Mouse (Mus musculus) adrenal gland, adult 8-10 months (tissue): ENCODE results near the gene Olfr301. TPM values are rescaled to one million over a fixed set of nuclear protein-coding genes. Genes with fewer than 3 reads are reported as not detected.

Experiments
- DNase-seq: peaks from one replicate; pipeline ENCODE4 v3.0.0; 2022
- total RNA-seq, 4 experiments: library from RNA; stranded (reverse); gene quantifications; 2 replicates each; pipeline ENCODE4 v1.2.4; 2022

Olfr301 gene
- total RNA-seq, result not detected

DNA sequence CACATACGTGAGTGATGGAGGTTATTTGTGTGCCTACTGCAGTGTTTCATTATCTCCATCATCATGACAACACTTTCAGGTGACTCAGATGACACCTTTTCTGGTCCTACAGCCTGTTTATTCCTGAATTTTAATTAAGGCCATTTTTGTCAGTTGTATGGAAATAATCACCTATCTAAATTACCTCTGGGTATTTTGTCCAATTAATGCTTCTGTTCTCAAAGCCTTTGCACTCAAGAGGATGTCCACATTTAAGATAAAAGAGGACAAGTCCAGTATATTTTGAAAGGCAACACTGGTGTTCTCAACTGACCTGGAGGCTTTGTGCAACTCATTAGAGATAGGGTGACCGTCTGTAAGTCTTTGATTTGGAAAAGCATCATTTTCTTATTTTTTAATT lies at the start of gene Olfr301:
Gene Olfr301 (plus strand): TSS at position 301 of the 400 bp plus-strand sequence.
- DNase-seq, result no peak

DNA sequence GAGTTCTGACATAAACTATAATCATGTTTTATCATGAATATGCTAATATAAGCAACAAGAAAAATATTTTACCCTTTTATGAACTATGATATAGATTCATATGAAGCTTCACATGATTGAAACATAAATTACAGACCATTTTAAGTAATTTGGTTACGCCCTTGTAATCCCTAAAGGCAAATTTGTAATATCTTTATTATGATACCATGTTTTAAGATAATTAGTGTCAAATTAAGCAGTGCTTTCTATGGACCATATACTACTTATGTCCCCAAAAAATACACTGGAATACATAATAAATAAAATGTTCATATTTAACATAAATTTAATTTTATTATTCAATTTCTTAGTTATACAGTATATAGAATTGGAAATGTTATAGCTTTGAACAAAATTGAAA lies 36.8 kb upstream of the Olfr301 start, which contains the start of gene Olfr305:
Gene Olfr305 (minus strand): TSS at position 101 of the 400 bp plus-strand sequence.
- no peak for DNase-seq

DNA sequence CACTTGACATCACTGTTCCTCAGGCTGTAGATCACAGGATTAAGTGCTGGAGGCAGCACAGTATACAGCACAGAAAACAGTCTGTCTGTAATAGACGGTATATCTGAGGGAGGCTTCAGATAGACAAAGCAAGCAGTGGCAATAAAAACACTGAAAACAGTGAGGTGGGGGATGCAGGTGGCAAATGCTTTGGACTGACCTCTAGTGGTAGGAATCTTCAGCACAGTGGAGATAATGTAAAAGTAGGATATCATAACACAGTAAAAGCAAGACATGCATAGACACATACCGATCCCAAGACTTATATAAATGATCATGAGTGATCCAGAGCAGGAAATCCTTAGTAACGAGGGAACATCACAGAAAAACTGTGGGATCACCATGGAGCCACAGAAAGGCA lies 17.9 kb upstream of the Olfr301 start:
- DNase-seq, result no peak

GRCm38 (mm10) chr7:86386558-86386957 lies 17.1 kb upstream of the Olfr301 start, which contains the start of gene Olfr304:
Olfr304 (minus strand) TSS chr7:86386658.
- no peak for DNase-seq

- DNase-seq, result no peak
Observed at GRCm38 (mm10) chr7:86397689-86398088, 6.0 kb upstream of the Olfr301 start, which contains the start of gene Olfr303. Olfr303 (minus strand) TSS chr7:86397789.

DNA sequence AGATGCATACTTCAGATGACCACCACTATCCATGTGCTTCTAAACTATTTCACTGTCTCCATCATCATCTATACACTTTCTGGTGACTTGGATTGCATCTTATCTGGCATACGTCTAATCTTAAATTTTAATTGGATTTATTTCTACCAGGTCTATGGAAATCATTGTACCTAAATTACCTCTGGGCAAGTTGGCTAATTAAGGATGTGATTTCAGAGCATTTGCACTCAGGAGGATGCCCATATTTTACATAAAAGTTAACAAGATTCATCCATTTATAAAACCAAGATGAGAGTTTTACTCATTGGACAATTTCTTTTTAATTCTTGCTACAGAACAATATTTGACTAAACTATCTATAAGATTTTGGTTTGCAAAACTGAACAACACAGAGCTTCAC lies 56.0 kb downstream of the Olfr301 start, which contains the start of gene Olfr299:
Gene Olfr299 (plus strand): TSS at position 301 of the 400 bp plus-strand sequence.
- DNase-seq, result no peak

Other genes starting within 250 kb of the Olfr301 start
- not detected for gene Vmn2r75, start 232.1 kb upstream of the Olfr301 start, total RNA-seq
- gene Vmn2r76, start 157.5 kb upstream of the Olfr301 start, total RNA-seq, result not detected
- not detected for gene Olfr310, start 126.7 kb upstream of the Olfr301 start, total RNA-seq
- gene Olfr309, start 90.1 kb upstream of the Olfr301 start, total RNA-seq, result not detected
- not detected for gene Olfr308, start 78.2 kb upstream of the Olfr301 start, total RNA-seq
- not detected for gene Olfr307, start 66.3 kb upstream of the Olfr301 start, total RNA-seq
- gene Olfr305, start 36.9 kb upstream of the Olfr301 start, total RNA-seq, result not detected
- gene Olfr304, start 17.2 kb upstream of the Olfr301 start, total RNA-seq, result not detected
- not detected for gene Olfr303, start 6.1 kb upstream of the Olfr301 start, total RNA-seq
- not detected for gene Olfr299, start 56.1 kb downstream of the Olfr301 start, total RNA-seq
- not detected for gene Olfr298, start 88.6 kb downstream of the Olfr301 start, total RNA-seq
- gene Olfr297, start 116.1 kb downstream of the Olfr301 start, total RNA-seq, result not detected
- not detected for gene Olfr295, start 180.0 kb downstream of the Olfr301 start, total RNA-seq
- gene Olfr294, start 212.8 kb downstream of the Olfr301 start, total RNA-seq, result not detected
- gene Olfr293, start 245.2 kb downstream of the Olfr301 start, total RNA-seq, result not detected